Mouse (Mus musculus) lung, postnatal 0 days (tissue): ENCODE measurements at regions not wholly inside any gene's neighbourhood (a gene's known extent, or its start where the extent isn't known, plus 50 kb on each side); places are given as distances from the start of the nearest gene placed in this dataset.

ENCODE experiments used
- CTCF ChIP-seq: IDR thresholded peaks from 2 replicates; pipeline ENCODE4 v1.5.1; 2016; ENCODE audit warnings: antibody characterized with exemption, mild to moderate bottlenecking
- EP300 ChIP-seq: IDR thresholded peaks from 2 replicates; pipeline ENCODE4 v1.6.1; 2016; ENCODE audit warnings: antibody characterized with exemption, mild to moderate bottlenecking, control low read depth

GRCm38 (mm10) chr1:128692313-128692712 is 100.2 kb upstream of the Cxcr4 start:
- TF ChIP-seq CTCF (no peak), EP300 (no peak)
